Mouse (Mus musculus): ENCODE results near the gene Cep63.

- no peak for TF ChIP-seq POLR2A (IDR thresholded peaks at IDR 0.05; ENCODE audit: low read depth, low read length)
- no peak for TF ChIP-seq CTCF (IDR thresholded peaks at IDR 0.05; ENCODE audit: extremely low read depth, insufficient read depth, insufficient read length, insufficient replicate concordance)
Observed at GRCm38 (mm10) chr9:102581921-102582469, 44.3 kb downstream of the Cep63 start.

Measured in spleen, adult 2 months (tissue).